Mouse (Mus musculus): Measurements from ENCODE around the gene Rreb1. TPM values are rescaled to one million over a fixed set of nuclear protein-coding genes. Genes with fewer than 3 reads are reported as not detected.

Rreb1 gene
- polyA plus RNA-seq, 1 experiment from 2014 or later, result 2.8 TPM

GRCm38 (mm10) chr13:37952981-37953380, 174.8 kb downstream of the Rreb1 start:
- no peak for ATAC-seq (ENCODE audit: low FRiP score, low read depth)
- H3K27ac ChIP-seq (replicated peaks), result no peak overlapping the region
- H3K27me3 ChIP-seq, result no peaks in the 10 kb centered on the region
- no peaks in the 10 kb centered on the region for H3K36me3 ChIP-seq
- no peaks in the 10 kb centered on the region for H3K4me1 ChIP-seq (replicated peaks)
- H3K9me3 ChIP-seq, result no peaks in the 10 kb centered on the region
- no peak overlapping the region for H3K9ac ChIP-seq
- H3K4me3 ChIP-seq, result no peak overlapping the region
- 86% methylated on average over 6 of the region's 6 CpGs for WGBS
- H3K4me2 ChIP-seq, result no peak overlapping the region

- H3K4me1 ChIP-seq (replicated peaks), result no peaks in the 10 kb centered on the region
- H3K4me3 ChIP-seq, result no peak overlapping the region
- no peak overlapping the region for H3K9ac ChIP-seq
- H3K4me2 ChIP-seq, result no peak overlapping the region
- ATAC-seq (ENCODE audit: low FRiP score, low read depth), result no peak
- no peaks in the 10 kb centered on the region for H3K36me3 ChIP-seq
- no peaks in the 10 kb centered on the region for H3K9me3 ChIP-seq
- H3K27ac ChIP-seq (replicated peaks), result no peak overlapping the region
- H3K27me3 ChIP-seq, result no peaks in the 10 kb centered on the region
- WGBS, result 95% methylated on average over 1 of the region's 1 CpGs
Measured at GRCm38 (mm10) chr13:37954318-37954717, 176.1 kb downstream of the Rreb1 start.

GRCm38 (mm10) chr13:37958498-37959238, 180.5 kb downstream of the Rreb1 start:
- H3K9me3 ChIP-seq, result no peaks in the 10 kb centered on the region
- H3K4me2 ChIP-seq, result no peak overlapping the region
- H3K4me3 ChIP-seq, result no peak overlapping the region
- no peak overlapping the region for H3K9ac ChIP-seq
- no peak for ATAC-seq (ENCODE audit: low FRiP score, low read depth)
- WGBS, result 89% methylated on average over 18 of the region's 18 CpGs
- H3K4me1 ChIP-seq (replicated peaks), result no peaks in the 10 kb centered on the region
- no peaks in the 10 kb centered on the region for H3K36me3 ChIP-seq
- no peak overlapping the region for H3K27ac ChIP-seq (replicated peaks)
- no peaks in the 10 kb centered on the region for H3K27me3 ChIP-seq

GRCm38 (mm10) chr13:37959239-37959907, 181.2 kb downstream of the Rreb1 start:
- no peaks in the 10 kb centered on the region for H3K36me3 ChIP-seq
- no peak for ATAC-seq (ENCODE audit: low FRiP score, low read depth)
- no peak overlapping the region for H3K4me2 ChIP-seq
- no peak overlapping the region for H3K4me3 ChIP-seq
- no peak overlapping the region for H3K9ac ChIP-seq
- 87% methylated on average over 15 of the region's 15 CpGs for WGBS
- no peaks in the 10 kb centered on the region for H3K9me3 ChIP-seq
- no peak overlapping the region for H3K27ac ChIP-seq (replicated peaks)
- no peaks in the 10 kb centered on the region for H3K27me3 ChIP-seq
- H3K4me1 ChIP-seq (replicated peaks), result no peaks in the 10 kb centered on the region; the same call in 1 of the 2 replicates

- Histone ChIP-seq H3K36me3 (no peaks in the 10 kb centered on the region), H3K9me3 (no peaks in the 10 kb centered on the region), H3K9ac (no peak overlapping the region), H3K4me1 (replicated peaks) (no peaks in the 10 kb centered on the region; the same call in 1 of the 2 replicates), H3K4me3 (no peak overlapping the region), H3K27ac (replicated peaks) (no peak overlapping the region), H3K4me2 (no peak overlapping the region), H3K27me3 (no peaks in the 10 kb centered on the region)
- no peak for ATAC-seq (ENCODE audit: low FRiP score, low read depth)
- WGBS, result 91% methylated on average over 7 of the region's 7 CpGs
Measured at GRCm38 (mm10) chr13:37959936-37960335, 181.7 kb downstream of the Rreb1 start.

- H3K4me3 ChIP-seq, result no peak overlapping the region
- peaks cover 9% of the 10 kb centered on the region for H3K4me1 ChIP-seq (replicated peaks)
- WGBS, result 91% methylated on average over 9 of the region's 9 CpGs
- H3K4me2 ChIP-seq, result no peak overlapping the region
- H3K9me3 ChIP-seq, result no peaks in the 10 kb centered on the region
- ATAC-seq (ENCODE audit: low FRiP score, low read depth), result no peak
- H3K36me3 ChIP-seq, result no peaks in the 10 kb centered on the region
- no peak overlapping the region for H3K9ac ChIP-seq
- H3K27ac ChIP-seq (replicated peaks), result no peak overlapping the region
- no peaks in the 10 kb centered on the region for H3K27me3 ChIP-seq
Measured at GRCm38 (mm10) chr13:37962541-37962940, 184.3 kb downstream of the Rreb1 start.

GRCm38 (mm10) chr13:37963354-37964007, 185.3 kb downstream of the Rreb1 start:
- peak overlapping the region; percentile 31 for H3K4me3 ChIP-seq
- no peaks in the 10 kb centered on the region for H3K36me3 ChIP-seq
- H3K27ac ChIP-seq (replicated peaks), result no peak overlapping the region
- no peaks in the 10 kb centered on the region for H3K27me3 ChIP-seq
- peaks cover 10% of the 10 kb centered on the region for H3K4me1 ChIP-seq (replicated peaks)
- no peak overlapping the region for H3K9ac ChIP-seq
- no peak for ATAC-seq (ENCODE audit: low FRiP score, low read depth)
- WGBS, result under 1% methylated on average over 12 of the region's 12 CpGs
- no peaks in the 10 kb centered on the region for H3K9me3 ChIP-seq
- peak overlapping the region; percentile 49 for H3K4me2 ChIP-seq

GRCm38 (mm10) chr13:37964128-37965087, 186.2 kb downstream of the Rreb1 start:
- WGBS, result 36% methylated on average over 20 of the region's 20 CpGs
- Histone ChIP-seq H3K4me3 (no peak overlapping the region), H3K4me2 (peak overlapping the region; percentile 49), H3K9ac (no peak overlapping the region), H3K27ac (replicated peaks) (no peak overlapping the region), H3K27me3 (no peaks in the 10 kb centered on the region), H3K4me1 (replicated peaks) (peaks cover 14% of the 10 kb centered on the region), H3K36me3 (no peaks in the 10 kb centered on the region), H3K9me3 (no peaks in the 10 kb centered on the region)
- no peak for ATAC-seq (ENCODE audit: low FRiP score, low read depth)

GRCm38 (mm10) chr13:37965126-37965914, 187.1 kb downstream of the Rreb1 start:
- H3K4me3 ChIP-seq, result no peak overlapping the region
- H3K4me1 ChIP-seq (replicated peaks), result peaks cover 14% of the 10 kb centered on the region
- H3K27ac ChIP-seq (replicated peaks), result no peak overlapping the region
- H3K9me3 ChIP-seq, result no peaks in the 10 kb centered on the region
- ATAC-seq (ENCODE audit: low FRiP score, low read depth), result no peak
- no peaks in the 10 kb centered on the region for H3K36me3 ChIP-seq
- H3K9ac ChIP-seq, result no peak overlapping the region
- no peak overlapping the region for H3K4me2 ChIP-seq
- 32% methylated on average over 17 of the region's 17 CpGs for WGBS
- no peaks in the 10 kb centered on the region for H3K27me3 ChIP-seq

GRCm38 (mm10) chr13:37966256-37967051, 188.3 kb downstream of the Rreb1 start:
- no peaks in the 10 kb centered on the region for H3K9me3 ChIP-seq
- H3K4me1 ChIP-seq (replicated peaks), result peaks cover 14% of the 10 kb centered on the region
- no peak for ATAC-seq (ENCODE audit: low FRiP score, low read depth)
- no peaks in the 10 kb centered on the region for H3K36me3 ChIP-seq
- H3K27me3 ChIP-seq, result no peaks in the 10 kb centered on the region
- 71% methylated on average over 15 of the region's 15 CpGs for WGBS
- no peak overlapping the region for H3K4me2 ChIP-seq
- no peak overlapping the region for H3K27ac ChIP-seq (replicated peaks)
- H3K4me3 ChIP-seq, result no peak overlapping the region
- H3K9ac ChIP-seq, result no peak overlapping the region
